Mouse (Mus musculus): ENCODE results near the gene Chmp6. TPM values are rescaled to one million over a fixed set of nuclear protein-coding genes. Genes with fewer than 3 reads are reported as not detected.

Gene Chmp6
- polyA plus RNA-seq, 1 experiment from 2014 or later, result 99.3 TPM

DNA sequence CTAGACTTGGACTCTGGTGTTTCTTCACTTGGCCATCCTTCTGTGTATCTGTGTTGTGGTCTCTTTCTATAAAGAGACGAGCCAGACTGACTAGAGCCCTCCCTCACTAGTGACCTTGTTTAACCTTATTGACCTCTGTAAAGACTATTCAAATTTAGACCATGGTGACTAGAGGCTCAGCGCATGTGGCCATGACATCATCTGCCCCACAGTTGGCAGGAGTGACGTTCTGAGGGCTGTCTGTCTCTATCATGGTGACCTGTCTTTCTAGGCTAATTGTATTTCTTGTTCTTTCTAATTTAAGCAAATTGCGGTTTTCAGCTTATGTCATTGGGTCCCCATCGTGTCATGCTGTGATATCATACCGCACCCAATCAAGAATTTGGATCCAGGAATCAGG, 38.1 kb downstream of the Chmp6 start:
- H3K27ac ChIP-seq, result 0 out of 2 replicates have a peak overlapping the region, but pooled peaks have one; percentile 5
- H3K9ac ChIP-seq, result no peak overlapping the region
- 94% methylated on average over 6 of the region's 6 CpGs for WGBS
- no peaks in the 10 kb centered on the region for H3K9me3 ChIP-seq
- H3K4me2 ChIP-seq, result no peak overlapping the region
- H3K4me1 ChIP-seq, result peaks cover 73% of the 10 kb centered on the region
- no peaks in the 10 kb centered on the region for H3K36me3 ChIP-seq
- H3K4me3 ChIP-seq, result no peak overlapping the region
- ATAC-seq (ENCODE audit: borderline replicate concordance, extremely low read depth, low FRiP score, low TSS enrichment), result no peak
- H3K27me3 ChIP-seq, result no peaks in the 10 kb centered on the region

DNA sequence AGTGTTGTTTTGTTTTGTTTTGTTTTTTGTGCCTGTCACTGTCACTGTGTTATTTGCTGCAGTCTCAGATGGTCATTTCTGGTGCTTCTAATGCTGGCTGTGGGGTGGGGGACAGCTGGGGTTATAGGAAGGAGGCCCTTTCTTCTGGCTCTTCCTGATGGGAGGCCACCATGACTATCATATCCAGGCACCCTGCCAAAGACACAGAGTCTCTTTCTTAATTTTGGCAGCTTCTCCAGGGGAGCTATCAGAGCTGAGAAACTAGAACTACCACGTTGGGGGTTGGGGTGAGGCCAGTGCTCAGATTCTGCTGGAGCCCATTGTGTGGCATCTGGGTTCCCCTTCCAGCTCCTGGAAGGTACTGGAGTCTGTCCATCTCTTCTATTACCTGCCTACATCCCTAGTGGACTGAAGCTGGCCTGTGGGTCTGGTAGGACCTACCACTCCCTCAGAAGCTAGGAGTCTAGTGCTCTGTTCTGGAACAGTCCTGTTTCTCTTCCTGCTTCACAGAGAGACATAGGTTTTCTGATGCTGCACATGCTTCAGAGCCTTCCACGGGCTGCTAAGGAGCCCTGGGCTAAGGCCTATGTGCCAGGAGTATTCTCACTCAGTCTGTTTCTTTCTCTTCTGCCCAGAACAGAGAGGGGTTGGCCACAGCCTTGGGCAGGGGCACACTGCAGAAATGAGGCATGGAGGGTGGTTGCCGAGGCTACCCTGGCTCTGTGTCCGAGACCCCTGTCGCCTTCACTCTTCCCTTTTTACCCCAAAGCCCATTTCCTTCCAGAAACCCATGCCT, 39.4 kb downstream of the Chmp6 start:
- ATAC-seq (ENCODE audit: borderline replicate concordance, extremely low read depth, low FRiP score, low TSS enrichment), result peak; percentile 37; the same call in 1 of the 2 replicates
- Histone ChIP-seq H3K27ac (peak overlapping the region; percentile 79), H3K4me2 (no peak overlapping the region), H3K4me3 (no peak overlapping the region), H3K9me3 (no peaks in the 10 kb centered on the region), H3K4me1 (peaks cover 71% of the 10 kb centered on the region), H3K27me3 (no peaks in the 10 kb centered on the region), H3K9ac (no peak overlapping the region), H3K36me3 (no peaks in the 10 kb centered on the region)
- WGBS, result 49% methylated on average over 5 of the region's 5 CpGs

DNA sequence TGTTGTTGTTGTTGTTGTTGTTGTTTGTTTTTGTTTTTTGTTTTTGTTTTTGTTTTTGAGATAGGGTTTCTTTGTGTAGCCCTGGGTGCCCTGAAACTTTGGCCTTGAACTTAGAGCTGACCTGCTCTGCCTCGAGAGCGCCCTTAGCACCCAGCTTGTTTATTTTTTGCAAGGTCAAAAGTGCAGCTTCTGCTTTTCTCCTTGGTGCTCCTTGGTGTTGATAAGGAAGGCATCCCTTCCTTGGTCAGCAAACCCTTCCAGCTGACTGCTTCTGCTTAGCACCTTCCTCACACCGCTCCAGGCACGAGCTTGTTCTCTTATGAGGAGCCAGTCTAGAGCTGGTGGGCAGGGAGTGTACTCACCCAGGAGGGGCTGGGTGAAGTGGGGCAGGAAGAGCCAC, 41.0 kb downstream of the Chmp6 start:
- Histone ChIP-seq H3K36me3 (no peaks in the 10 kb centered on the region), H3K4me1 (peaks cover 59% of the 10 kb centered on the region), H3K4me3 (no peak overlapping the region), H3K4me2 (no peak overlapping the region), H3K9ac (no peak overlapping the region), H3K27me3 (no peaks in the 10 kb centered on the region), H3K9me3 (no peaks in the 10 kb centered on the region), H3K27ac (peak overlapping the region; percentile 83)
- 32% methylated on average over 4 of the region's 4 CpGs for WGBS
- no peak for ATAC-seq (ENCODE audit: borderline replicate concordance, extremely low read depth, low FRiP score, low TSS enrichment)

DNA sequence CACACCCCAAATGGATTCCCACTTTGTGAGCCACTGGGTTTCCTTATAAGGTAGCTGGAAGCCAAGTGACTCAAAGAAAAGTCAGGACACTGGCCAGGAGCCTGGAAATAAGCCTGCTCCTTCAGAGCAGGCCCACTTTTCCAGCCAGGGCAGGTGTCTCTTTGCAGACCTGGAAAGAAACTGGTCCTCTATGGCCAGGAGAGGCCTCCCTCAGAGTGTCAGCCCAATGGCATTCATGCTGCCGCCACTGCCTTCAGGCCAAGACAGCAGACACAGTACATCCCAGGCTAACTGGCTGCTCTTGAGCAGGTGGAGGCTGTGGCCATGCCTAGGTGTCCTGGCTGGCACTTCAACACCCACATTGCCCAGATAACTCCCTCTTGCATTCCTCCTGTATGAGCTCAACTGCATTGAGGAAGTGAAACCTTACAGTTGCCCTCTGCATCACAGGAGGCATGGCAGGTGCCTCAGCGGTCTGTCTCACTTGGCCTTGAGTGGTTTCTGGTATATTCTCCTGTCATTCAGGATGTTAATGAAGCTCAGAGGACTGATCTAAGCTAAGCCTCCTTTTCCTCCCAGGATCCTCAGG, 41.6 kb downstream of the Chmp6 start:
- 53% methylated on average over 2 of the region's 2 CpGs for WGBS
- no peak overlapping the region for H3K4me3 ChIP-seq

DNA sequence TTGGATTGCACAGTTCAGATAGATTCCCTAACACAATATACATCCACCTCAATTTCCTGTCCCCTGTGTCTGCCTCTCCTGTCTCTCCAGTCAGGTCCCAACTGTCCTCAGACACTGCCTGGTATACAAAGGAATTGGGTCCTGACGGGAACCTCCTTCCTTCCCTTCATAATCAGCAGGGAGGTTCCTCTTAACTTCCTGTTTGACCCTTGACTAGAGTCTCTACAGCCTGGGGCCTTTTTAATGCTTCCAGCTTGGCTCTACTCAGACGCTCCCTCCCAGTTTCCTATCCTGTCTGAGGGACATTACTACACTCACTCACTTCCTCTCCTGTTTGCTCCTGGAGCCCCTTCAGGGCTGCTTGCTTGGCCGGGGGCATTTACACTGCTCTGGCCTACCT, 42.2 kb downstream of the Chmp6 start:
- Histone ChIP-seq H3K4me2 (0 out of 2 replicates have a peak overlapping the region, but pooled peaks have one; percentile 5), H3K4me3 (no peak overlapping the region), H3K4me1 (peaks cover 62% of the 10 kb centered on the region), H3K9ac (no peak overlapping the region), H3K27ac (peak overlapping the region; percentile 83), H3K9me3 (no peaks in the 10 kb centered on the region), H3K36me3 (peaks cover under 1% of the 10 kb centered on the region; the same call in 1 of the 2 replicates), H3K27me3 (no peaks in the 10 kb centered on the region)
- no peak for ATAC-seq (ENCODE audit: borderline replicate concordance, extremely low read depth, low FRiP score, low TSS enrichment)
- 38% methylated on average over 3 of the region's 3 CpGs for WGBS

More for the DNA sequence above, 41.6 kb downstream of the Chmp6 start:
- Histone ChIP-seq H3K27ac (peak overlapping the region; percentile 83), H3K9ac (no peak overlapping the region), H3K4me1 (peaks cover 62% of the 10 kb centered on the region), H3K9me3 (no peaks in the 10 kb centered on the region), H3K4me2 (0 out of 2 replicates have a peak overlapping the region, but pooled peaks have one; percentile 5), H3K36me3 (no peaks in the 10 kb centered on the region), H3K27me3 (no peaks in the 10 kb centered on the region)
- ATAC-seq (ENCODE audit: borderline replicate concordance, extremely low read depth, low FRiP score, low TSS enrichment), result peak; percentile 36; the same call in 1 of the 2 replicates

DNA sequence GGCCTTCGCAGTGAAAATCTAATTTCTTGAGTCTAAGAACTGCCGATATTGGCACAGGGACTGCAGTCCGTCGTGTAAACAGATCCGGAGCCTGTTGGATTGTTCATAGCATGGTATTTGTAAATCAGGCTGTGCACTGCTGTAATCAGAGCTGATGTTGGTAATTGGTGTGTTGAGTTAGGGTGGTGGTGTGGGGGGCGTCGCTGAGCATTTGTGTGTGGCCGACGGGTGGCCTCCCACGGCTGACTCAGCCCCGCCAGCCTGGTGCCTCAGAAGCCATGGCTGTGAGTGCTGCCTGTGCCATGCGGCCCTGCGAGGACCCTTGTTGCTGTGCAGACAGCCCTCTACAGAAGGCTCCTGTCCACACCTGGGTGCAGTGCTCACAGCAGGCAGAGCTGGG, 43.3 kb downstream of the Chmp6 start:
- ATAC-seq (ENCODE audit: borderline replicate concordance, extremely low read depth, low FRiP score, low TSS enrichment), result no peak
- Histone ChIP-seq H3K27ac (no peak overlapping the region; the same call in 1 of the 2 replicates), H3K4me3 (no peak overlapping the region), H3K4me2 (no peak overlapping the region), H3K36me3 (peaks cover 6% of the 10 kb centered on the region; the same call in 1 of the 2 replicates), H3K27me3 (no peaks in the 10 kb centered on the region), H3K4me1 (peaks cover 55% of the 10 kb centered on the region), H3K9ac (no peak overlapping the region), H3K9me3 (no peaks in the 10 kb centered on the region)
- WGBS, result 80% methylated on average over 13 of the region's 13 CpGs

DNA sequence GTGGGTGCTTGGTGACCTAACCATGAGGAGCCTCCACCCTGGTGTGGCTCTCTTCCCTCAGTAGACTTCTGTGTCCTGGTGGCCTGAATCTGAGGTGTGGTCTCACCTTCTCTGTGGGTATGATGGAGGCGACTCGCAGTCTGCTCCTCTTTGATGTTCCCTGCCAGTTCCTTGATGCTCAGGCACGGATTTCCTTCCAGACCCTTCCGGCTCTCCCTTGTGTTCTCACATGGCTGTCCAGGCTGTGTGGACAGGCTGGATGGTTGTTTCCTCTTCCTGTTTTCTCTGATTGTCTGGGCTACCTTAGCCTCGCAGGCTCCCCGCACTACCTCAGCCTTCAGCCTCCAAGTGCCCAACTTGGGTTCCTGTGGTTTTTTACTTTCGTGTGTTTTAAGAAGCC, 45.6 kb downstream of the Chmp6 start:
- no peak for ATAC-seq (ENCODE audit: borderline replicate concordance, extremely low read depth, low FRiP score, low TSS enrichment)
- Histone ChIP-seq H3K9ac (no peak overlapping the region), H3K9me3 (no peaks in the 10 kb centered on the region), H3K27ac (0 out of 2 replicates have a peak overlapping the region, but pooled peaks have one; percentile 18), H3K4me1 (peaks cover 33% of the 10 kb centered on the region), H3K27me3 (no peaks in the 10 kb centered on the region), H3K4me3 (no peak overlapping the region), H3K36me3 (peaks cover 6% of the 10 kb centered on the region; the same call in 1 of the 2 replicates), H3K4me2 (no peak overlapping the region)
- WGBS, result 72% methylated on average over 7 of the region's 7 CpGs

DNA sequence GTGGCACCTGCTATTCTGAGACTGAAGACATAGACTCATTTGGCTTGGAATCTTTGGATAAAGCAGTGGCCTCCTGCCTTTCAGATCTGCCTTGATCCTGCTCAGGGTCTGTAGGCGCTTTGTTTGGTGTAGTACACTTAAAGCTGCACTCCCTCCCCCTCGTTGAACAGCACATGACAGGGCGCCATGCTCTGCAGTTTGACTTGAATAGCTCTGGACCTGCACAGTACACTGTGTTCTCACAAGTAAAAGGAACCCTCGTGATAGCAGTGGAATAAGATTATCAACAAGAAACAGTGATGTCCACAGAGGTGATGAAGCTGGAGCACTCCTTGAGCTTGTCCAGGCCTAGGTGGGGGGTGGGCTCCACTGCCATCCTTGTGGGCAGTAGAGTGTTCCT, 46.5 kb downstream of the Chmp6 start:
- H3K9me3 ChIP-seq, result no peaks in the 10 kb centered on the region
- H3K36me3 ChIP-seq, result peaks cover 6% of the 10 kb centered on the region; the same call in 1 of the 2 replicates
- H3K4me2 ChIP-seq, result no peak overlapping the region
- no peak overlapping the region for H3K4me3 ChIP-seq
- WGBS, result 61% methylated on average over 4 of the region's 4 CpGs
- no peaks in the 10 kb centered on the region for H3K27me3 ChIP-seq
- H3K4me1 ChIP-seq, result peaks cover 24% of the 10 kb centered on the region
- H3K9ac ChIP-seq, result no peak overlapping the region
- no peak for ATAC-seq (ENCODE audit: borderline replicate concordance, extremely low read depth, low FRiP score, low TSS enrichment)
- H3K27ac ChIP-seq, result 0 out of 2 replicates have a peak overlapping the region, but pooled peaks have one; percentile 18

DNA sequence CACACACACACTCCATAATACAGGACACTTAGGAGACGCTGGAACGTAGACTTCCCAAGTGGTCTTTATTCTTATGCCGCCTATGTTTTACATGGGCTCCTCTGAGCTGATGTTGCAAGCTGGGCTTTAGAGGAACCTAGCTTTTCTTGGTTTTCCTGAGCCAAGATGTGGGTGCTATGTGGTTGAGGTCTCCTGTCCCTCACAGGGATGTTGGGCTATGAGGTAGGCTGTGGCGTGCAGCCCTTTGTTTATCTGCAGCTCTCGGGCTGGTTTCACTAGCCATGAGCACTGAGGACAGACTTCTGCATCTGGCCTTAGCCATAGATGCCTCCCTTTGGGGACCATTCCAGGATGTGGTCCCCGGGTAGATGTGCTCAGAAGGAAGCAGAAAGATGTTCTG, 47.4 kb downstream of the Chmp6 start:
- peaks cover 15% of the 10 kb centered on the region for H3K4me1 ChIP-seq
- H3K4me2 ChIP-seq, result no peak overlapping the region
- 90% methylated on average over 6 of the region's 6 CpGs for WGBS
- no peaks in the 10 kb centered on the region for H3K9me3 ChIP-seq
- peaks cover 6% of the 10 kb centered on the region; the same call in 1 of the 2 replicates for H3K36me3 ChIP-seq
- no peak overlapping the region for H3K27ac ChIP-seq
- no peak overlapping the region for H3K4me3 ChIP-seq
- ATAC-seq (ENCODE audit: borderline replicate concordance, extremely low read depth, low FRiP score, low TSS enrichment), result no peak
- H3K27me3 ChIP-seq, result no peaks in the 10 kb centered on the region
- H3K9ac ChIP-seq, result no peak overlapping the region

DNA sequence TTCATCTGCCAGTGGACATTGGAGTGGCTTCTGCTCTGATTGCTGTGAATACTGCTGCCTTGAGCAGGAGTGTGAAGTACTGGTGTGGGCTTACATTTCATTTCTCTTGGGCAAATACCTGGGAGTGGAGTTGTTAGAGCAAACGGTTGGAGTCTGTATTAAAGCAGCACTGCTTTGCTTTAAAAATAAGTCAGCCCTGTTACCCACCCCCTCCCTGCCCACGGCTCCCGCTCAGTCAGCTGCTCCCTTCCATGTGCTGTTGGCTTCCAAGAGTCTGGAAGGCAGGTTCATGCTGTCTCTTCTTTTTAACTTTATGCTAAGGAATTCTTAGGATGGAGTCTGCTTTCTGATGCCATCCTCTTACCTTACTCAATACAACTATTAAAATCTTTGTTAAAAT, 48.3 kb downstream of the Chmp6 start:
- no peaks in the 10 kb centered on the region for H3K27me3 ChIP-seq
- 66% methylated on average over 3 of the region's 3 CpGs for WGBS
- H3K4me1 ChIP-seq, result peaks cover 7% of the 10 kb centered on the region; the same call in 1 of the 2 replicates
- ATAC-seq (ENCODE audit: borderline replicate concordance, extremely low read depth, low FRiP score, low TSS enrichment), result no peak
- H3K27ac ChIP-seq, result no peak overlapping the region
- no peak overlapping the region for H3K4me3 ChIP-seq
- H3K9ac ChIP-seq, result no peak overlapping the region
- no peaks in the 10 kb centered on the region for H3K9me3 ChIP-seq
- H3K4me2 ChIP-seq, result no peak overlapping the region
- peaks cover 6% of the 10 kb centered on the region; the same call in 1 of the 2 replicates for H3K36me3 ChIP-seq

DNA sequence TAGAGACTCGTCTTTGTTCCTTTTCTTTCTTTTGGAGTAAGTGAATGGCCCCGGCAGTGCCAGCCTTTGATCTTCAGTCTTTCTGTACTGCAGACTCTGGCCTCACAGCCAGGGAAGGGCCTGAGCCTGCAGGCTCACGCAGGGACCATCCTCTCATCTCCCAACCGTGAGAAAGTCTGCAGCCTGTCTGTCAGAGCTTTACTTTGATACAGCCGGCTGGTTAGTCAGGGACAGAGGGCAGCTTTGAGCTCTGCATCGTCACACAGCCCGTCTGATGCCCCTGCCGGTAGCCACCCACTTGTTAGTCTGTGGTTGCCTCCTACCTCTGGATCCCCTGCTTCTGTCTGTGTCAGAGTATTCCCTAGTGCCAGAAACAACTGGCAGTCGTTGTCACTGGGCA, 51.8 kb downstream of the Chmp6 start:
- Histone ChIP-seq H3K27me3 (no peaks in the 10 kb centered on the region), H3K9me3 (no peaks in the 10 kb centered on the region)
- WGBS, result 46% methylated on average over 9 of the region's 9 CpGs

DNA sequence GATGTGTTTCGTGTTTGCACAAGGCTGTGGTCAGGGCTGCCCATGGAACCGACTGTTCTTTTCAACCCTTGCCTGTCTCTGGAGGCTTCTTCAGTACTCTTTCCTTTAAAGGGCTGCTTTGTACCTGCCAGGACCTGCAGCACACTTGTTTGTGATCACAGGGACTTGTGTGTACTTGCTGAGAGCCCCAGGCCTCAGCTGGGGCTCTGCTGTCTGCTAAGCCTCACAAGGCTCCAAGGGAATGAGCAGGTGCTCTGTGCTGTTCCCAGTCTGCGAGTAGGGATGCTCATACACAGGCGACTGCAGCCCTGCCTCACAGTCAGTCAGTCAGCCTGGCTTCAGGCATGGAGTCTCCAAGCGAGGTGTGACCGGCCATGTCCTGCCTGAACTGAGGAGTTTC, 53.1 kb downstream of the Chmp6 start:
- Histone ChIP-seq H3K27me3 (no peaks in the 10 kb centered on the region), H3K4me1 (no peaks in the 10 kb centered on the region), H3K9ac (no peak overlapping the region), H3K9me3 (no peaks in the 10 kb centered on the region), H3K36me3 (0 out of 2 replicates have a peak, but pooled peaks cover 4% of the 10 kb centered on the region), H3K4me3 (no peak overlapping the region), H3K4me2 (no peak overlapping the region), H3K27ac (no peak overlapping the region)
- WGBS, result 85% methylated on average over 6 of the region's 6 CpGs
- ATAC-seq (ENCODE audit: borderline replicate concordance, extremely low read depth, low FRiP score, low TSS enrichment), result no peak

More for the DNA sequence above, 51.8 kb downstream of the Chmp6 start:
- Histone ChIP-seq H3K36me3 (peaks cover 10% of the 10 kb centered on the region; the same call in 1 of the 2 replicates), H3K9ac (no peak overlapping the region), H3K4me1 (no peaks in the 10 kb centered on the region), H3K4me2 (no peak overlapping the region), H3K27ac (no peak overlapping the region), H3K4me3 (no peak overlapping the region)
- ATAC-seq (ENCODE audit: borderline replicate concordance, extremely low read depth, low FRiP score, low TSS enrichment), result no peak
